Mouse (Mus musculus) spleen, adult 2 months (tissue): ENCODE measurements around the gene Apold1. TPM values are rescaled to one million over a fixed set of nuclear protein-coding genes. Genes with fewer than 3 reads are reported as not detected.

Experiments used
- DNase-seq, 2 experiments: peaks; one replicate each; pipeline versions ENCODE4 v3.0.0 to v3.0.0-alpha.2; 2012 to 2021; ENCODE audit warnings: low spot score in 2 of 2, low read depth in 1 of 2
- H3K27ac ChIP-seq: fragments of 200-500 bp; 2 replicates; pipeline ENCODE4 v1.5.1; 2012; ENCODE audit warnings: low read length, inconsistent platforms; ENCODE audit not compliant: insufficient read depth
- H3K27me3 ChIP-seq: fragments of 200-500 bp; 2 replicates; pipeline ENCODE4 v1.6.1; 2012; ENCODE audit warnings: mild to moderate bottlenecking, moderate library complexity, low read length, inconsistent platforms; ENCODE audit not compliant: control insufficient read depth, insufficient read depth
- H3K36me3 ChIP-seq: fragments of 200-500 bp; 2 replicates; pipeline ENCODE4 v1.6.1; 2012; ENCODE audit warnings: mild to moderate bottlenecking, low read length, inconsistent platforms; ENCODE audit not compliant: control insufficient read depth, insufficient read depth
- H3K4me1 ChIP-seq: fragments of 200-500 bp; 2 replicates; pipeline ENCODE4 v1.6.1; 2011; ENCODE audit warnings: inconsistent platforms; ENCODE audit not compliant: control insufficient read depth, insufficient read depth, insufficient read length
- H3K4me3 ChIP-seq: fragments of 200-500 bp; 2 replicates; pipeline ENCODE4 v1.5.1; 2011; ENCODE audit warnings: mild to moderate bottlenecking, inconsistent platforms; ENCODE audit not compliant: insufficient read depth, insufficient read length; ENCODE audit errors: extremely low read depth
- CTCF ChIP-seq: fragments of 200-500 bp; IDR thresholded peaks from 2 replicates; pipeline ENCODE4 v1.5.1; 2011; ENCODE audit warnings: mild to moderate bottlenecking, inconsistent platforms; ENCODE audit not compliant: insufficient read depth, insufficient read length, insufficient replicate concordance; ENCODE audit errors: extremely low read depth
- POLR2A ChIP-seq: fragments of 200-500 bp; IDR thresholded peaks from 2 replicates; pipeline ENCODE4 v1.6.1; 2011; ENCODE audit warnings: low read depth, low read length, inconsistent platforms
- WGBS: fragments of 180-500 bp; shearing (Covaris S2); methylation state at CpG from one replicate; pipeline ENCODE4 v1.1.7; 2018; 5-methylcytosine and 5-hydroxymethylcytosine counted together
- polyA plus RNA-seq: library from polyadenylated mRNA; depleted of rRNA; stranded (reverse); fragments of >200 nt; gene quantifications from 2 replicates; pipeline ENCODE4 v1.2.3, GENCODE M21; 2012

Gene Apold1
- polyA plus RNA-seq, 1 experiment = 1.1 TPM

DNA sequence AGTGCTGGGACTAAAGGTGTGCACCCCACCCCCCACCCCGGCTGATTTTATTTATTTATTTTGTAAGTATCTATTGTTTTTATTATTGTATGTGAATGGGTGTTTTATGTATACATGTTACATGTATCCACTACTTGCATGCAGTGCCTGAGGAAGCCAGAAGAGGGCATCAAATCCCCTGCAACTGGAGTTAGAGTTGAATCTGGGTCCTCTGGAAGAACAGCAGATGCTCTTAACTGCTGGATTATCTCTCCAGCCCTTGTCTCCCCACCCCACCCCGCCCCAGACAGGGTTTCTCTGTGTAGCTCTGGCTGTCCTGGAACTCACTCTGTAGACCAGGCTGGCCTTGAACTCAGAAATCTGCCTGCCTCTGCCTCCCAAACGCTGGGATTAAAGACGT lies 25.1 kb upstream of the Apold1 start:
- Histone ChIP-seq H3K27ac (no peak overlapping the region), H3K4me1 (no peaks in the 10 kb centered on the region), H3K27me3 (no peaks in the 10 kb centered on the region), H3K4me3 (no peak overlapping the region), H3K36me3 (no peaks in the 10 kb centered on the region)
- TF ChIP-seq POLR2A = no peak
- no peak for TF ChIP-seq CTCF
- 87% methylated on average over 4 of the region's 4 CpGs for WGBS
- no peak for DNase-seq

- no peaks in the 10 kb centered on the region for H3K36me3 ChIP-seq
- H3K27me3 ChIP-seq = no peaks in the 10 kb centered on the region
- H3K27ac ChIP-seq = no peak overlapping the region
- H3K4me3 ChIP-seq = no peak overlapping the region
- DNase-seq = no peak
- TF ChIP-seq CTCF = no peak
- no peak for TF ChIP-seq POLR2A
- 84% methylated on average over 5 of the region's 5 CpGs for WGBS
- no peaks in the 10 kb centered on the region for H3K4me1 ChIP-seq
These were observed 20.2 kb upstream of the Apold1 start for GRCm38 (mm10) chr6:134961286-134961685.

DNA sequence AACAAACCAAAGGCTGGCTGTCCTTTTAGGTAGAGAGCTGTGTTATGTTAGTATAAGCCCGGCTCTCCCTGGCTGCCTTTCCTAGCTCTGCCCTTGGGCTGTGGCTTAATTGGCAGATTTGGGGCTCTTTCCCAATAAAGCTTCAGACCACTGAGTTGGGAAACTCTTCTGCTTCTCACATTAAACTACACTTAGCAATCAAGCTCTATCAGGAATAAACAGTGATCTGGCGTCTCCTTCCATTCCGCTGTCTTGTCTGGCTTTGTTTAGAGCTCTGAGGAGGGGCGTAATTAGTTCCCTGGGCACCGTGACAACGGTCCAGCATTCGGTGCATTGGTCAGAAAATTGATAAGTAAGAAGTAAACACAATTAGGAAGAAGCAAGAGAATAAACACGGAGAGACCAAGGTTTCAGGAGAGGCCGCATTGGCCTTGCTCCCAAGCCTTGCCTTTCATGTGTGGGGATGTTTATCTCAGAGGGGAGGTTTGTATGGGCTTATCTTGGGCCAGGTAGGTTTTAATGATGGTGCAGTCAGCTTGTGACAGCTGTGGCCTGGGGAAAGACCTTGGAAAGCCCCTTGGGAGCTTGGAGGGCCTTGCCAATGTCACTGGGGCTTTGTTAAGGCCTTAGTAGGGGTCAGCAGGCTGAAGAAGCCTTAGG lies 19.5 kb upstream of the Apold1 start:
- TF ChIP-seq POLR2A (no peak), CTCF (no peak)
- Histone ChIP-seq H3K4me3 (no peak overlapping the region), H3K36me3 (no peaks in the 10 kb centered on the region), H3K4me1 (no peaks in the 10 kb centered on the region), H3K27ac (no peak overlapping the region), H3K27me3 (no peaks in the 10 kb centered on the region)
- WGBS = 88% methylated on average over 9 of the region's 9 CpGs
- DNase-seq = no peak

DNA sequence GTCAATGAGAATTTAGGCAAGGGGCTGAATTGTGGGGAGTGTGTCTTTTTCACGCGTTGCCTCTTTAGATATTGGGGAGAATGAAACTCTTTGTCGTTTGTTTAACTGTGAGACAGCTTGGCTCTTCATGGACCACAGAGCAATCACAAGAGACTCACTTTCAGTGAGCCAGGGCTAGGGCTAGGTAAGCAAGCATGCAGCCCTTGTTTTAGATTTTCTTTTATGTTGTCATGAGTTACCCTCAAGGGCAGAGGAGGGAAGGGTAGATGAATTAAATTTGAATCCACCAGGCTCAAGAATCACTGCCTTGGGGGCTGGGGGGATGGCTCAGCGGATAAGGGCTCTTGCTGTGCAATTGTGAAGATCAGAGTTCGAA lies 19.0 kb upstream of the Apold1 start:
- Histone ChIP-seq H3K4me3 (no peak overlapping the region), H3K4me1 (no peaks in the 10 kb centered on the region), H3K27me3 (no peaks in the 10 kb centered on the region), H3K27ac (no peak overlapping the region), H3K36me3 (no peaks in the 10 kb centered on the region)
- no peak for DNase-seq
- TF ChIP-seq CTCF (no peak), POLR2A (no peak)
- WGBS = 92% methylated on average over 5 of the region's 5 CpGs

DNA sequence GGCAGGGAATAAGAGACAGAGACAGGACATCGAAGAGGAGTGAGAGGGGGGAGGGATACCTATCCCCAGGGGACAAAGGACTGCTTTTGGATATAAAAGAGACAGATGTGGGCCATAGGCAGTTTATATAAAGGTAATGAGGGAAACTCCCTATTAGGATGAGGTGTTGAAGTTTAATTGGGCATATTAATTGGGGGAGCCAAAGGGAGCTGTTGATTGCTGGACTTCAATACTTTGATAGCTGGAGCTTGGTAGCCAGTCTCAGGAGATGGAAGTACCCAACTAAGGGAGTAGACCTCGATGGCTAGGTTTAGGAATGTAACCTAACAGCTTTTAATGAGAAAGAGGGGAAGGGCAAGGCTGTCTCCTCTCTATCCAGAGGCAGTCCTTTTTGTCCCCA lies 17.6 kb upstream of the Apold1 start:
- DNase-seq = no peak
- TF ChIP-seq CTCF = no peak

DNA sequence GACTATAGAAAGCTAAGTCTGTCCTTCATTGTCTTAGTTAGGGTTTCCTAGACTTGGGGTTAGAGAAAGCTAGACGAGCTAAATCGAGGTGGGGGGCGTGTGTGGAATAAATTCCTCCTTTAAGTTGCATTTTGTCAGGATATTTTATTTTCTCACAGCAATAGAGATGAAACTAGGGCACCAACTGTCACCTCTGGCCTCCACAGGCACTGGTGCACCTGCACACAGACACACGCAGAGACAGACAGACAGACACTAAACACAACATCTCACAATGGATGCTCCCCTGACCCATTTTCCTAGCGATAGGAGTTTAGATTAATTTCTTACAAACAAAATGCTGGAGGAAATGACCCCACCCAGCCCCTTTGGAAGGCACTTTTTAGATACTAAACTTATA lies 14.8 kb upstream of the Apold1 start:
- DNase-seq = no peak
- Histone ChIP-seq H3K27ac (no peak overlapping the region), H3K4me1 (no peaks in the 10 kb centered on the region), H3K4me3 (no peak overlapping the region), H3K36me3 (no peaks in the 10 kb centered on the region), H3K27me3 (no peaks in the 10 kb centered on the region)
- WGBS = 80% methylated on average over 5 of the region's 5 CpGs
- TF ChIP-seq POLR2A = no peak
- no peak for TF ChIP-seq CTCF

More for the DNA sequence above, 17.6 kb upstream of the Apold1 start:
- no peak overlapping the region for H3K27ac ChIP-seq
- H3K4me3 ChIP-seq = no peak overlapping the region
- no peaks in the 10 kb centered on the region for H3K4me1 ChIP-seq
- no peaks in the 10 kb centered on the region for H3K36me3 ChIP-seq
- no peaks in the 10 kb centered on the region for H3K27me3 ChIP-seq
- 89% methylated on average over 2 of the region's 2 CpGs for WGBS

DNA sequence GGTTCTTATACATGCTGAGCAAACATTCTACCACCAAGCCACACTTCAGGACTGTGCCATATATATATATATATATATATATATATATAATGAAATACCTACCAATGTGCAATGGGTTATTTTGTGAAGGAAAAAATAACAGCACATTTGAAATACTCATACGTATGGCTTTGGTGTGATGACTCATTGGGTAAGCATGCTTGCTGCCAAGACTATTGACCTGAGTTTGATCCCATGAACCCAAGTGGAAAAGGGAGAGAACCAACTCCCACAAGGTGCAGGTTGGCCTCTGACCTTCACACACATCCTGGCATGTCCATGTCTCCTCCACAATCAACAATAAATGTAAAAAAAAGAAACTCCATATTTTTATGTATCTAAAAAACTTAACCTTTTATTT lies 13.2 kb upstream of the Apold1 start:
- no peaks in the 10 kb centered on the region for H3K36me3 ChIP-seq
- no peak for TF ChIP-seq CTCF
- TF ChIP-seq POLR2A = no peak
- WGBS = 95% methylated on average over 1 of the region's 1 CpGs

DNA sequence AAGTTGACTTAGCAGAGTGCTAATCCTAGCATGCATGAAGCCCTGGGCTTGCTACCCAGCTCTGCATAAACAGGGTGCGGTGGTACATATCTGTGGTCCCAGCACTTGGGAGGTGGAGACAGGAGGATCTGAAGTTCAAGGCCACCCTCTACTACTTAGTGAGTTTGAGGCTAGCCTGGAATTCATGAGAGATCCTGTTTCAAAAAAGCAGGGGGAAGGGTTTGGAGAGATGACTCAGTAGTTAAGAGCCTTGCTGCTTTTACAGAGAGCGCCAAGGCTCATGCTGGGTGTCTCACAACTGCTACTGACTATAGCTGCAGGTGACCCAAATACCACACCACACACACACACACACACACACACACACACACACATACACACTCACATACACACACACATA lies 12.0 kb upstream of the Apold1 start:
- no peaks in the 10 kb centered on the region for H3K36me3 ChIP-seq
- H3K27ac ChIP-seq = no peak overlapping the region
- WGBS = 94% methylated on average over 2 of the region's 2 CpGs
- H3K4me3 ChIP-seq = no peak overlapping the region
- DNase-seq = no peak
- H3K4me1 ChIP-seq = no peaks in the 10 kb centered on the region
- no peaks in the 10 kb centered on the region for H3K27me3 ChIP-seq
- TF ChIP-seq POLR2A (no peak), CTCF (no peak)

More for the DNA sequence above, 13.2 kb upstream of the Apold1 start:
- Histone ChIP-seq H3K4me1 (no peaks in the 10 kb centered on the region), H3K4me3 (no peak overlapping the region), H3K27me3 (no peaks in the 10 kb centered on the region), H3K27ac (no peak overlapping the region)
- DNase-seq = no peak
